Comparison of ENCODE assay signal across 16 mouse cellular contexts in genomic region chr6:72872276-72872675, GRCm38 (mm10).
"Had no signal": no experiment of that assay in that cellular context is flagged by ENCODE, and none has a peak within 500 bp of the region (broad histone marks: within the 10 kb centered on the region; RNA-seq: fewer than 3 reads in every experiment).

No protein-coding gene starts in this region.

- H3K36me3 ChIP-seq: liver, embryonic 13.5 days; midbrain, embryonic 12.5 days; neural tube, embryonic 13.5 days had no signal

- H3K9ac ChIP-seq: liver, embryonic 13.5 days; midbrain, embryonic 12.5 days; neural tube, embryonic 13.5 days had no signal

- H3K27ac ChIP-seq: liver, embryonic 13.5 days; midbrain, embryonic 12.5 days; neural tube, embryonic 13.5 days had no signal

- H3K27me3 ChIP-seq: liver, embryonic 13.5 days; midbrain, embryonic 12.5 days; neural tube, embryonic 13.5 days had no signal

- H3K4me3 ChIP-seq: liver, embryonic 13.5 days; midbrain, embryonic 12.5 days; myocyte; neural tube, embryonic 13.5 days had no signal

- DNase-seq: kidney, adult 18-20 months; kidney, adult 9 months; kidney, postnatal 14 days; kidney, postnatal 4 days; layer of hippocampus, adult 9-11 months; layer of hippocampus, postnatal 36 days; liver, embryonic 13.5 days; lung, adult 2 months; lung, postnatal 14 days; lung, postnatal 4 days; retina, postnatal 1 day; thymus, adult 18-20 months; thymus, postnatal 36 days had no signal
